Mouse (Mus musculus) spleen, adult 2 months (tissue): ENCODE measurements around the gene Dop1a.

ENCODE experiments used
- CTCF ChIP-seq: fragments of 200-500 bp; IDR thresholded peaks from 2 replicates; pipeline ENCODE4 v1.5.1; 2011; ENCODE audit warnings: mild to moderate bottlenecking, inconsistent platforms; ENCODE audit not compliant: insufficient read depth, insufficient read length, insufficient replicate concordance; ENCODE audit errors: extremely low read depth
- POLR2A ChIP-seq: fragments of 200-500 bp; IDR thresholded peaks from 2 replicates; pipeline ENCODE4 v1.6.1; 2011; ENCODE audit warnings: low read depth, low read length, inconsistent platforms

DNA sequence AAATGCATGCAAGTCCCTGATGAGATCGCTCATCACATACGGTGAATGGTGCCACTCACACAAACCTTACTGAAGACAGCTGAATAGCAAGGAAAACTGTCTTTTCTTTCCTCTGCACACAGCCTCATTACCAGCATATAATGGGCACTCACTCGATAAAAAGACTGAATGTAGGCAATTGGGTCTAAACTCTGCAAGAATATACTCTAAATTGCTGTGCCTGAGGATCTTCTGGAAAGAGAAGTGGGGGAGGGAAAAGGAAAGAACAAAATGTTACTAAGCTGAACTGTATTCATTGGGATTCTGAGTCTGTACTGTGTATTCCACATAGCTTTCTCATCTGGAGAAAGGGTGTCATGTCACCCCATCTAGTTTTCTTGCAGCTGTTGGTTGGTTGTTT, 76.5 kb downstream of the Dop1a start:
- TF ChIP-seq CTCF (no peak), POLR2A (no peak)
